Mouse (Mus musculus): ENCODE results near the gene Cd79a.
A peak's percentile ranks its signal among the peaks of the same experiment; 100 is the strongest.

Gene Cd79a

DNA sequence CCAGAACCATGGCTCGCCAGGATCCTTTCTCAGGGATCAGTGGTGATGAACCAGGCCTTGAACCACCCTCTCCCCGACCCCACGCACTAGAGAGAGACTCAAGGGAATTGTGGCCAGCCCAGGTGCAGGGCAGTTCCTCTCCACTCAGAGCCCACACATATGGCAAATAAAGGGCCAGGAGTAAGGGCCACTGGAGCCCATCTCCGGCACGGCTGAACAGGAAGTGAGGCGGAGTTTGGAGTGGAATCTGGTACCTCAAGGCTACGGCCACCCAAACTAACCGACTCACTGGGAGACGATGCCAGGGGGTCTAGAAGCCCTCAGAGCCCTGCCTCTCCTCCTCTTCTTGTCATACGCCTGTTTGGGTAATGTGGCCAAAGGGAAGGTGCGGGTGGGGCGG lies at the start of gene Cd79a:
TSS of gene Cd79a (plus strand) at position 158 of the 400 bp plus-strand sequence.
- no peak for DNase-seq (ENCODE audit: low spot score)

DNA sequence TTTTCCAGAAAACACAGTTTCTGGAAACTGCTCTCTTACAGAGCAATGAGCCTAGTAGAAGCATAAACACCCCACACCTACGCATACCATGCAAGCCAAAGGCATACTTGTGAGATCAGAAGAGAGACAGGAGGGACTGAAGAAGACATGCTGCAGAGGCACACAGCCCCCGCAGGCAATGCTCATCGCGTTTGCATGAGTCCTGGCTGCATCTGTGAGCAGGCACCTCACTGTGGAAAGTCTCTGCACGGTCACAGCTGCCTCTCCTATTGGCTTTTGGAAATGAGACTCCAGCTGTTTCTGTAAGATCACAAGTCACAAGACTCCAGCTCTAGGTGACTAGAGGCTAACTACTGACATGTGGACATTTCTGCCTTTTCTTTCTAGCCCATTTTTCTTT lies 47.0 kb upstream of the Cd79a start:
- DNase-seq (ENCODE audit: low spot score), result peak; percentile 28

DNA sequence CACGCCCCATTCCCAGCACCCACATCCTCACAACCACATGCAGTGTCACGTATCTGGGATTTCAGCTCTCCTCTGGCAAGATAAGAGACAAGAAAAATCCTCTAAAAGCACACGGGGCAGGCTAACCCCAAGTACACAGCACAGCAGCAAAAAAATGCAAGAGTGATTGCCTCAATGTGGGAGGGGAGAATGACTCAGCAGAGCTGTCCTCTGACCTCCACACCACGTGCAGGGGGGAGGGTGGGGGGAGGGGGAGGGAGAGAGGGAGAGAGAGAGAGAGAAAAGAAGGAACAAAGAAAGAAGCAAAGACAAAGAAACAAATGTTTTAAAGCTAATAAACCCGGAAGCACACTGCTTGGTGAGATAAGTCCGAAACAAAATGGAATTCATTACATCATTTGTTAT lies 46.3 kb upstream of the Cd79a start:
- DNase-seq (ENCODE audit: low spot score), result peak; percentile 67

DNA sequence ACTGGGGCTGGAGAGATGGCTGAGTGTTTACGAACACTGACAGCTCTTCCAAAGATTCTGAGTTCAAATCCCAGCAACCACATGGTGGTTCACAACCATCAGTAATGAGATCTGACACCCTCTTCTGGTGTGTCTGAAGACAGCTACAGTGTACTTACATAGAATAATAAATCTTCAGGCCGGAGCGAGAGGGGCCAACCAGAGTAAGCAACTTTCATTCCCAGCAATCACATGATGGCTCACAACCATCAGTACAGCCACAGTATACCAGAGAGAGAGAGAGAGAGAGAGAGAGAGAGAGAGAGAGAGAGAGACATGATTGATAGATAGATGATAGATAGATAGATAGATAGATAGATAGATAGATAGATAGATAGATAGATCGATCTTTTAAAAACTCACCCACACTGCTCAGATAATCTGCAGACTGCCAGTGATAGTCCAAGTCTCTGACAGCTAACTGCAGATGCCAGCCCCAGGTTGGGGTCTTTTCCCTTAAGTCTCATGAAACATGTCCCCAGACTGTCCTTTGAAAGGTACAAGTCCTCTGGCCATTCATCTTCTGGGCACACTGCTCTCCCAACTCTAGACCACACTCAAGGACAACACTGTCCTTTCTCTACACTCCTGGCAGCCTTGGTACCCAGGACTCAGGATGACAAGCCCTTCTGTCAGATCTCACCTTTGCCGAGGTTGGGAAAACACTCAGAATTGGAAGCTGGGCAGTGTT lies 45.4 kb upstream of the Cd79a start:
- no peak for DNase-seq (ENCODE audit: low spot score)

DNA sequence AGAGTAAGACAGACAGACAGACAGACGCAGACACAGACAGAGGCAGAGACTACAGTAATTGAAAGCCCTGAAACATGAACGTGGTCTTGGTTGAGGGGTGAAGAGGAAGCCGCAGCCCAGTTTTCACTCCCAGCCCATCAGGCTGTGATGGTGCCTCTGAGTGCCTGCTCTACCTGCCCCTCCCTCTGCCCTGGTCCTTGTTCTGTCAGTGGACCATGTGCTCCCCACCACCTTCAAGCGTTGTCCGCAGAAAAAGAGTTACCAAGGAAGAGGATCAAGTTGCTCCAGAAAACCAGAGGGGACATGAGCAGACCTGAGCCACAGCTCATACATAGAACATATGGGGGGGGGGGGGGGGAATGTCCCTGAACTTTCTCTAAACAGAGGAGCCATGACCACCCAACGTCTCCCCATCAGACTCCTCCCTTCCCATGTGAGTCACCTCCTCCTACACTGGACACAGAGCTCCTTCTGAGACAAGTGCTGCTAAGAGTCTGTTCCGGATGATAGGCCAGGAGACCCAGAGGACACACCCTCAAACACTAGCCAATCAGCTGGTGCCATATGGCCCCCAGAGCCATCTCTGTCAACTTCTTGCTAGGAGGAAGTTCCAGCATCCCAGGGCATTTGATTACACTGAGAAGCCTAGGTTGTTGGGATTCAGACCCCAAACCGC lies 44.5 kb upstream of the Cd79a start:
- peak; percentile 33 for DNase-seq (ENCODE audit: low spot score)

DNA sequence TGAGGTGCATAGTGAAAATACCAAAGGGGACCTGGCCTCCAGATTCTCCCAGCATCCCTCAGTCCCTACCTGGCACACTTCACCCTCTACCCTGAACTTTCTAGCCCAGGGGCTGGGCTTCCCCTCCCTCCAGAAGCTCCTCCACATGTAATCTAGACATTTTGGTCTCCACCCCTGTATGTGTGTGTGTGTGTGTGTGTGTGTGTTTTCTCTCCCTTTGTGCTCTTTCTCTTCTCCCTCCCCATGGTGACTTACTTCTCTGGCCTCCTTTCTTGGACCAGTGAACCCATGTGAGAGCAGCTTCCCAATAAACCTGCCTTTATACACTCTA lies 44.0 kb upstream of the Cd79a start:
- no peak for DNase-seq (ENCODE audit: low spot score)

DNA sequence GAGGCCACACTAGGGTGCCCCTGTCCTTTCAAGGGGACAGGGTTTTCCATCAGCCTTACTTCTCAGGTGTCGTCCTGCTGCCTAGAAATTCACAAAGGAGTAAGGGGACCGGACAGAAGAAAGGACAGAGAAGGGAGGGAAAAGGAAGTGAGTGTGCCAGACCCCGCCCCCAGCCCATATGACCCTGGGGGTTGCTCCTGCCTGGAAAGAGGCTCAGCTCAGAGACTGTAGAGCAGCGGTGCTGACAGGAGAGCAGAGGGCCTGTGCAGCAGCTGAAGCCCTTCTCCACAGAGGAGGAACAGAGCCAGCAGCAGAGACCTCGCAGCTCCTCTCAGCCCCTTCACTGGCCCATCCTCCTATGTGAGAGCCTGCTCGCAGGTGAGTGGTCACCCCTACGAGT lies 43.5 kb upstream of the Cd79a start:
- no peak for DNase-seq (ENCODE audit: low spot score)

DNA sequence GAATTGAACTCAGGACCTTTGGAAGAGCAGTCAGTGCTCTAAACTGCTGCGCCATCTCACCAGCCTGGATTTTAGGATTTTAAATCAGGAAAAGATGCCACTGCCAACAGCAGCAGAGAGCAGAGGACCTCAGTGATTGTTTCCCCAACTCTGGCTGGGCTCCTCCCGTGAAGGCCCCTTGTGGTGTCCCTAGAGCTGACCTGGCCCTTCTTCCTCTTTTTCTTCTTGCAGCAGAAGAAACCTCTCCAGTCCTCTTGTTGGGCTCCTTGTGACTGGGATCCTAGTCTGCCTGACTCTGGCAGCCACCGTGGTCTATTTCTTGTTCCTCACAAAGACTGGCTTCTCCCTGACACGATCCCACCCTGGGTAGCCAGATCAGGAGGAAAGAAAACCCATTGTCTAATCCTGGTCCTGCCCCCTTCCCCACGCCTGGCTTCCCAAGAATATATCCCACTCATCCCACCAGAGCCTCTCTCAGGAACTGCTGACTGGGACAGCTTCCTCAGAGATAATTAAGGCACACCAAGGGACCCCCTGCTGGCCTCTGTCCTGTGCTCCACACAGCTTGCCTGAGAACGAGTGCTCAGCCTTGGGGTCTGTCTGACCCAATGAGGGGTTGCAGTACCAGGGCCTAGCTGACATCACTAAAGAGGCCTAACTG lies 40.6 kb upstream of the Cd79a start:
- DNase-seq (ENCODE audit: low spot score), result no peak

DNA sequence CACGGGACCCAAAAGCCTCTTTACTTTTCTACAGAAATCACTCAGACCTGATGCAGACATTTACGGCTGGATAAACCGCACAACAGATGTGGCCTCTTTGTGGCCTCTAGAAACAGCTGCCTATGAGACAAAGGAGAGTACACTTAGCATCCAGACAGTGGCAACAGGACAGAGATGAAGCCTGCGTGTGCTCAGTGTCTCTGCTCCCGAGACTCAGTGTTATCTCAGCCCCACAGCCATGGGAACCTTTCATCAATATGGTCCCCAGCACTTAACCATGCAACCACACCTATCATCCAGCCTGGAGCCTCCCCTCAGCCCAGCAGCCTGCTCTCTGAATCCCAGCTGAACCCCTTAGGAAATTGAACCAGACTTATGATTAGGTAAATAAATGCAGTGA lies 37.9 kb upstream of the Cd79a start:
- DNase-seq (ENCODE audit: low spot score), result no peak

DNA sequence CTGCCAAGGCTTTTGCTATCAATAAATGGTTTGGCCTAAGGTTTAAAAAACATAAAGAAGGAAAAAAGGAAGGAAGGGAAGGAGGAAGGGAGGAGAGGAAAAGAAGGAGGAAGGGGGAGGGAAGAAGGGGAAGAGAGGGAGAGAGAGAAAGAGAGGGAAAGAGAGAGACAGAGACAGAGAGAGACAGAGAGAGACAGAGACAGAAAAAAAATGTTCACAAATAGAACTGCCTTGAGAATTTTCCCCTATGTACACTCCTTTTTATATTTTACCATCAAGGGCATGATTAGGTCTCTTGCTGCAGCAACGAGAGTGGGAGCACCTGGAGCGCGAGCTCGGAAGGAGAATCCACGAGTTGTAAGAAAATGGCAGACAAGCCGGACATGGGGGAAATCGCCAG lies 35.3 kb upstream of the Cd79a start, which contains the start of gene Gm9844:
TSS of gene Gm9844 (plus strand) at position 301 of the 400 bp plus-strand sequence.
- no peak for DNase-seq (ENCODE audit: low spot score)

DNA sequence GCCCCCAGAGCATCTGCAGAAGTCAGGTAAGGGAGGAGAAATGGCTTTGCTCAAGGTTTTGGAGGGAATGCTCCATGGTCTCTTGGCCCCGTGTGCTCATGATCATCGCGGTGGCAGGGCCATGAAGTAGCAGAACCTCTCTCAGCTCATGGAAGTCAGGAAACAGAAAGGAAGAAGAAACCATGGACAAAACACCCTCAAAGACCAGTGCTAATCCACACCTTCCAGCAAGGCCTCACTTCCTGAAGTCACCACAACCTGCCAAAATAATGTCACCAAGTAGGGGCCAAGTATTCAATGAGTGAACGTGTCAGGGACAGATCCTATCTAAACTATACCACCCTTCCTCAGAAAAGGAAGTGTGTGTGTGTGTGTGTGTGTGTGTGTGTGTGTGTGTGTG lies 34.3 kb upstream of the Cd79a start:
- no peak for DNase-seq (ENCODE audit: low spot score)

DNA sequence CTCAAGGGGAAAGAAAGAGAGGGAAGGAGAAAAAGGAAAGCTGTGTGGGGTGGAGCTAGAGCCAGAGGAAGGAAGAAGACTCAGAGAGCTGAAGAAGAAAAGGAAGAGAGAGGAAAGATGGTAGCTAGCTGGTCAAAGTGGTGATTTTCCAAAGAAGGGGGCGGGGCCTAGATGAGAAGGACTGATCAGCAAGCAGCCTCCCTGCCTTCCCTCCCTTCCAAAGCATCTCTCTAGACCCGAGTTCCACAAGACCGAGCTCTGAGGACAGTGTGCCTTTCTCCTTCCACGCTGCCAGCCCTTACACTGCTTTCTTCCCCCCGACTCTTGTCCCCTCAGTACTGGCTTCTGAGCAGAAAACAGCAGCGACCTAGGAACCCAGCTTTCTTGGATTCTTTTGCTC lies 33.0 kb upstream of the Cd79a start:
- no peak for DNase-seq (ENCODE audit: low spot score)

DNA sequence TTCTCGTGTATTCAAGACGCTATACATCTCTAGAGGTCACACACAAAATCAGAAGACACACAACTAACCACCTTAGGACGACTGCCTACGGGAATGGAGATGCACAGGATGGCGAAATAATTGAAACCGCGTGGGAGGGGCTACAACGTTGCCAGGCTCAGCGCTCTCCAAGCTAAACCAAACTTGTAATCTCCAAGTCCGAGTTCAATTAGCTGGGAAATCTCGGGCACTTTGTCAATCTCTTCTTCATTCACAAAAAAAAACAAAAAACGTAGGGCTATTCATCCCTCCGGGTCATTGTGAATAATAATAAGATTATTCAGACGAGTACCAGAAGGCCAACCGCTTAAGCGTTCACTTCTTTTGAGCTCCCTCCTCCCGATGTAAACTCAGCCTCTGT lies 28.1 kb upstream of the Cd79a start:
- DNase-seq (ENCODE audit: low spot score), result no peak

DNA sequence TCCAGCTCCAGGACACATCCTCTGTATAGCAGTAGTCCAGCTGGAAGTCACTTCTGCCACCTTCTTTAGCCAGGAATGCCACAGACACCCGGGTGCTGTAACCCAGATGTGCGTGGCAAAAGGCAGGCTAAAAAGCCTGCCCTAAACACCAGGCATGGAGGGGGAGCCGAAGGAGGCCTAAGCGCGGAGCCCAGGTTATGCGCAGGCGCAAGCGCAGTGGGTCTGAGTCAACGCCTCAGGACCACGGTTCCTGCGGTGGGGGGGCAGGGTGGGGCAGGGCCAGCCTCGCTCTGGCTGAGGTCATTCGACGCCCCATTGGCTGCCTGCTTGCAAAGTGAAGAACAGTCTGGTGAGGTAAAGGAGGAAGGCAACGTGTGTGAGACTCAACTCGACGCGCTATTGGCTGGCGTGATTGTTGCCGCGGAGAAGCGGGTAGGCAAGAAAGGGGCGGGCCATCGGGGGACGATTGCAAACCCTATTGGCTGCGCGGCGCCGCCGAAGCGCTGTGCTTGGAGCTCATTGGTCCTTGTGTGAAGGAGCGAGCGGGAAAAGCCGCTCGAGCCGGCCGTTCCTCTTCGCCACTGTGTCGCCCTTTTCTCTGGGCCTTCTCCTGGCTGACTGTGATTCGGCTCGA lies 27.5 kb upstream of the Cd79a start, which contains the start of the genes Lypd4 and Dmrtc2:
TSS of gene Lypd4 (minus strand) at position 410 of the 634 bp plus-strand sequence.
TSS of gene Dmrtc2 (plus strand) at position 526 of the 634 bp plus-strand sequence.
- no peak for DNase-seq (ENCODE audit: low spot score)

DNA sequence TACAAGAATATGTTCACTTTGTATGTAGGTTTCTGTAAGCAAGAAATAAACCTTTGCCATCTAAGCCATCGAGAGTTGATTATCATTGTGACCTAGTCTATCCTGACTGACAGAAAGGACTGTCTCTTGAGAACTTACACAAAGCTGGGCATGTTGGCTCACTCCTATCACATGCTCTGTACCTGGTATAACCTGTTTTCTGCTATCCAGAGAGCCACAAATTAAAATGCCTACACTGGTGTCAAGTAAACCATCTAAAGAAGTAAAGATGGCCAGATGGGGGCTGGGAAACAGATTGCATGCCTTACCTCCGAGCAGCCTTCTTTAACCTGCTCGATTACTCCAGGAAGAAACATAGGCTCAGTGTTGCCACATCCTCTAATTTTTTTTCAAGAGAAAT lies 19.6 kb upstream of the Cd79a start:
- no peak for DNase-seq (ENCODE audit: low spot score)

DNA sequence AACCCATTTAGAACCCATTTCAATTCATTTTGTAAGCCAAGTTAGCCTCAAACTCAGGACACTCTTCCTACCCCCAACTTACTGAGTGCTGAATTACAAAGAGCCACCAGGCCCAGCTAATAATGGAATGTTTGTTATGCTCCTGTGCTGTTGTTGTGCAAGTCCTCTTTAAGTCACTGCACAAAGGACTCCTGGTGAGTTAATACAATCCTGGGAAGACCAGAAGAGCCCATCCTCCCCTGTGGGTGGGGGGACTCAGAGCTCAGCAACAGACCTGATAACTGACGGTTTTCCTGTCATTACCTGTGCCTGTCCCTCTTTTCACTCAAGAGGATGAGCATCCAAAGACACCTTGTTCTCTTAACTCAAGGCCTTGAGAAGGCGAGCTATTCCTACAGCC lies 17.6 kb upstream of the Cd79a start:
- no peak for DNase-seq (ENCODE audit: low spot score)

DNA sequence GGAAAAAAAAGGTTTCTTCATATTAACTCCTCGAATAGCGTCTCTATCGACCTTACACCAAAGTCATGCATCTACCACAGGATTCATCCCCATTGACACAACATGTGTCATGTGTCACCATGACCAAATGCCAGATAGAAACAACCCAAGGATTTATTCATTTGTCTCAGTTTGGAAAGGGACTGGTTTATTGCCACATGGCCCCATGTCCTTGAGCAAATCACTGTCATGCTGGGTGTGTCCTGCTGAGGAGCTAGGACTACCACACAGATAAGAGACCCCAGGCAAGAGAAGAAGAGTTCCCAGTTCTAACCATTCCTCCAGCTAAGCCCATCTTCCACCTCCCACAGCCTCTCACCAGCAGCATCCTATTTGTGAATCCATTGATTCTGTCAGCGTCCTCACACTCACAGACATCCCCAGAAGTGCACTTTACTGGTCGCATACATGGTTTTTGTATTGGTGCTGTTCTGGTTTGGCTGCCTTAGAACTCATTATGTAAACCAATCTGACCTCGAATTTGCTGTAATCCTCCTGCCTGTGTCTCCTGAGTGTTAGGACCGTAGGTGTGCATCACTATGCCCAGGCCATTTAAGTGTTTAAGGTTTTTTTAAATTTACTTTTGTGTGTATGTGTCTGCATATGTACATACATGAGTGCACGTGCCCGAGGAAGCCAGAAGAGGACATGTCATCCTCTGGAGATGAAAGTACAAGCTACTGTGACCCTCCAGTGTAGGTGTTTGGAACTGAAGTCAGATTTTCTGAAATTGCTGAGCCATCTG lies 14.6 kb upstream of the Cd79a start:
- no peak for DNase-seq (ENCODE audit: low spot score)

DNA sequence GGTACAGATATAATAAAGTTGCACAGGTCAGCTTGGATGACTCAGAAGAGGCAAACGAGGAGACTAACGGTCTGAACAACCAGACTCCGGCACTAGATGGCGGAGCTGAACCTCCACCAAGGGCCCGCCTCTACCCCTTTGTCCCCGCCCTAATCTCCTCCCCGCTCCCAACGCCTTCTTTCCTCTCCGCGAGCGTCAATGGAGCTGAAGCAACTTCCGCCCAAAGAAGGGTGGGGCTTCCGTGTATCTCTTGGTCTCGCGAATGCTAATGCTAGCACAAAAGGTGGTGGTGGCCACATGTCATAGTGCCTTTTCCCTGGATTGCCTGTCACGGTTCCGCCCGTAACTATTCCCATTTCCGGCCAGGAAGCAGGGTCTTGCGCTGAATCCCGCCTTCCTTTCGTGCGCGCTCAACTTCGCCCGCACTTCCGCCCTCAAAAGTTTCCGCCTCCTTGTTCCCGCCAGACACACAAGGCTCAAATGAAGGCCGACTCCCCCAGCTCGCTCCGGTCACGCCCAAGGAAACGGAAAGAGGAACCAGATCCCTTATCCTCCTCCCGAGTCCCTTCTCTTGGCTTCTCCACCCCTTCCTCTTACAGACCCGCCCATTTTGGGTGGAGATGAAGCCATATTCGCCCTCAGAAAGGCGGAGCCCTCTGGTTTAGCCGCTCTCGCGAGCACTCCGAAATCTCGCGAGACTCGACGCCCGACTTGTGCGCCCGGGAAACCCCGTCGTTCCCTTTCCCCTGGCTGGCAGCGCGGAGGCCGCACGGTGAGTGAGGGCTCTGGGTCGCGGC lies 13.1 kb upstream of the Cd79a start, which contains the start of gene Rps19:
TSS of gene Rps19 (plus strand) at position 476 of the 797 bp plus-strand sequence.
- DNase-seq (ENCODE audit: low spot score), result peak; percentile 100

DNA sequence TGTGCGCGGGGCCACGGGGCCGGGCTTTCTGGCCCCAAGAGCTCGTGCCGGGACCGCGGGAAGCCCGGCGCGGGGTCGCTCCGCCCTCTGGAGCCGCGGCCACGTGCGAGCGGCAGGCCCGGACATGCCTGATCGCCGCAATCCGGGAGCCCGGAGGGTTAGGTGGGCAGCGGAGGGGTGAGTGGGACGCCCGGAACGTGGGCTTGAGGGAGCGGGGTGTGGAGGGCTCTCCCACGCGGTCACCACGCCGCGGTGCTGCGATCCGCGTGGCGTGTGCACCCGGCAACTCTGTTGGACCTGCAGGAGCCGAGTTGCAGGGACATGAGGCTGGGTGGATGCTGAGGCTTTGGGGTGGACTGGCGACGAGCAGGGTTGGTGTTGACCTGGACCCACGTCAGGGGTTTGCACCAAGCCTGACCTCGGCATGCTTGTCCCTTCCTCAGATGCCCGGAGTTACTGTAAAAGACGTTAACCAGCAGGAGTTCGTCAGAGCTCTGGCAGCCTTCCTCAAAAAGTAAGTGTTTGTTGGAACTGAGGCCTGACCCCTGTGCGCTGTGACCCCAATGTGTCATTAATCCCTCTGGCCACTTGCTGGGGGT lies 12.4 kb upstream of the Cd79a start:
- no peak for DNase-seq (ENCODE audit: low spot score)

DNA sequence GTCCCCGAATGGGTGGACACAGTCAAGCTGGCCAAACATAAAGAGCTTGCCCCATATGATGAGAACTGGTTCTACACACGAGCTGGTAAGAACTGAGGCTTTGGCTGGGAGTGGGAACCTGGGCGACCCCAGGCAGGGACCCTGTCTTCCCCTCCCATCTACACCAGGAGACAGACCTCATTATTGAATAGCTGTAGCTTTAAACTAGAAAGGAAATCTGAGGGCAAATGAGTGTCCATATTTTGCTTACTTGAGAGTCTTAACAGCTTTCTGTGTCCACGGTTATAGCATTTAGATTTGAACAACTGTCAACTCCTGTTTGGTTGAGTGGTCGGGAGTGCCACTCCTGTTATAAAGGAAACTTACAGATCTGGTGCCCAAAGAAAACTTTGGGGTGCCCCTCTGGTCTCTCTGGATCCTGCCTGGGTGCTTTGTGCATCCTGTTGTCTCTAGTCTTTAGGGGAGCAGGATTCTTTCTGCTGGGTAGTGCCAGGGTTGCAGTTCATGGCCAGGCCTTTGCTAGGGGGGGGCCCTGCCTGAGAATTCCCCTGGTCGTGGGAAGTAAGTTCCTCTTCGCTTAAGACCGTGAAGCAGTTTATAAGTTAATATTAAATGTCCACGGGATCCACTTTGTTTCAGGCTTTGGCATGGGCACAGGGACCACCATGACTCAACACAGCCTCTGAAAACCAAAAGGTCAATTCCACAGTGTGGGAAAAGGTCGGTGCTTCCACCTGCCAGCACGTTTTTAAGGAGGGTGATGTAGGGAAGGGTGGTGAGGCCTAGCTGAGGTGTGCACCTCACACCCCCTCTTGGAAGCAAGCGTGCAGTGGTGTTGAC lies 11.5 kb upstream of the Cd79a start:
- DNase-seq (ENCODE audit: low spot score), result no peak

Data from embryo, embryonic 10.5 days (tissue).